Mouse (Mus musculus): ENCODE data around the gene Mecr. TPM values are rescaled to one million over a fixed set of nuclear protein-coding genes. Genes with fewer than 3 reads are reported as not detected.

Gene Mecr
- polyA plus RNA-seq, 1 experiment, result 31.8 TPM

DNA sequence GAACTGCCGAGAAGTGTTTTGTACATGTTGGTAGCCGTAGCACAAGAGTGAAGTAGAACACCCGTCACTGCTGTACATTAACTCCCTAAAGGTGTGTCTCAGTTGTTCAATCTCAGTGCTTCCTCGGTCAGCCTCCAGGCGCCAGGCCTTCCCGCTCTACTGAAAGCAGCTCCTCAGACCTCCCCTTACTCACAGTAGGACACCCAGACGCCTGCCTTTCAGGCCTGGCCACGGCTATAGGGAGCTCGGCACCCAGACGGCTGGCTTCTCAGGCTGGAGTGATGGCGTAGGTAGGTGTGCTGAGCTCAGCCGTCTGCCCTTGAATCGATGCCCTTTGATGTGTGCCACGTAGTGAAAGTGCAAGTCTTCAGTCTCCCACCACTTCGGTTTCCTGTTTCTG is 57.8 kb downstream of the Mecr start:
- TF ChIP-seq GATA1 (IDR thresholded peaks at IDR 0.05; ENCODE audit: low read length), result no peak

DNA sequence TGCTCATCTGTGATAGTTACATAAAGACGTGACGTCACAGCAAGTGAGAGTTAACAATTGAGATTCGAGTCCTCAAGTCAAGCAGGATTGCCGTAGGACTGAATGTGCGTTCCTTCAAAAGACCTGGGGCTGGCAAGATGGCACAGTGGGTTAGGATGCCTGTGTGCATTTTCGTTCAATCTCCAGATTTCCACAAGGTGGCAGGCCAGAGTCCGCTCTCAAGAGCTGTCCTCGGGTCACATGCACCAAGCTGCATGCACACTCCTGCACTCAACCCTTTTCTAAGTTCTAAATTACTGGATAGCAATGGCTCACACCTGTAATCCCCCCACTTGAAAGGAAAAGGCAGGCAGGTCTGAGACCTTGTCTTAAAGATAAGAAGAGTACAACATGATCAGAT is 61.2 kb downstream of the Mecr start:
- no peak for TF ChIP-seq GATA1 (IDR thresholded peaks at IDR 0.05; ENCODE audit: low read length)

GRCm38 (mm10) chr4:131906423-131906822 is 63.2 kb downstream of the Mecr start:
- TF ChIP-seq GATA1 (IDR thresholded peaks at IDR 0.05; ENCODE audit: low read length), result no peak

DNA sequence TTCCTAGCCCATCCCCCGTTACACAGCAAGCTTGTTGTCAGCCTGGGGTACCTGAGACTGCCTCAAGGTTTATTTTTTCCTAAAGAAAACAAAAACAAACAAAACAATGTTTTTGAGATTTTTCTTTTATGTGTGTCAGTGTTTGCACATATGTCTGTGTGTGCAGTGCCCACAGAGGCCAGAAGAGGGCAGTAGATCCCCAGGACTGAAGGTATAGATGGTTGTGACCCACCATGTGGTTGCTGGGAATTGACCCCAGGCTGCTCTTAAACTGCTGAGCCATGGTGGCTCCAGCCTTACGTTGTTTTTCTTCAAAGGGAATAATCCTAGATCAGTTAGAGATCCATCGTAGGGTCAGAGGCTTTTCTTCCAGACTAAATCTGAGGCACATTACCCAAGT is 64.6 kb downstream of the Mecr start:
- no peak for TF ChIP-seq GATA1 (IDR thresholded peaks at IDR 0.05; ENCODE audit: low read length)

DNA sequence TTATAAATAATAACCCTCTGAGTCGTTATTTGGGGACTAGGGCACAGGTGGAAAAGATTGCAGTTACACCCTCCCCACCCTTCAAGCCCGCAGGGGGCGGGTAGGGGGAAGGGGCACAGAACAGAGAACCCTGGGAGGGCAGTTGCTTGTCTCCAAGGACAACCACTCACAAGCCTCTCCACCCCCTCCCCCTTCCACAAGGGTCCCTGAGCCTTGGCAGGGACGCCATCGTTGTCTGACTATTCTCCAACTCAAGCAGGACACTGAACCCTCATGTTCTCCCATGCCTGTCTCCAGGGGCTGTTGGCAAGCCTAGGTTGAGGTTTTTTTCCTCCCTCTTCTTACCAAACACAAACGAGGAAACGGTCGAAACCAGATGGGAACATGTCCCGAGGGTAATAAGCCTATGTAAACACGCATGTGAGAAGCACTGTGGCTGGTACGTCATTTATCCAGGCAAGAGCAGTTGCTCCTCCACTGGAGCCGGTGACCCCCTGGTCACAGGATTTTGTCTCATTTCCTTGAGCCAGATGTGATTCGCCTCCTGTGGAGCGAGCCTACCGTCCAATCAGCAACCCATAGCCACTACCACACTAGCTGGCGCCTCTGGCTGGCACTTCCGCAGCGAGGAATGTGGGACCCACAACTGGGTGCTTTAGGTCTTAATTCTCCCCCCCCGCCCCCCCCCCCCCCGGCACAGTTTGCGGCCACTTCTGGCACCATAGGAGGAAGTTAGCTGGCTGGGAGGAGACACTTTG is 67.1 kb downstream of the Mecr start:
- TF ChIP-seq GATA1 (IDR thresholded peaks at IDR 0.05; ENCODE audit: low read length), result no peak

DNA sequence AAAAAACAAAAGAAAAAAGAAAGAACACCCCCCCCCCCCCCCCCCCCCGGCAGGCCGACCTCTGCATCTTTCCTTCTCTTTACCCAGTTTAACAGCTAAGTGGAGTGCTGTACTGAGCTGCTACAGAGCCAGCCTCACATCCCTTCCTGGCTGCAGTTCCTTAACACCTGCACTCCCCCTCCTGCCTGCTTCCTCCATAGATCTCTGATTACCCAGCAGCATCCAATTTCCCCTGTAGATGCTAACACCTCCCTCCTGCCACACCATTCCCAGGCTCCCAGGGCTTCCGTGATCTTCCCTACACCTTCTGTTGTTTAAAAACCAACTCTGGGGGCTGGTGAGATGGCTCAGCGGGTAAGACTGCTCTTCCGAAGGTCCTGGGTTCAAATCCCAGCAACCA is 68.3 kb downstream of the Mecr start:
- no peak for TF ChIP-seq GATA1 (IDR thresholded peaks at IDR 0.05; ENCODE audit: low read length)

GRCm38 (mm10) chr4:131913526-131913925 is 70.3 kb downstream of the Mecr start:
- no peak for TF ChIP-seq GATA1 (IDR thresholded peaks at IDR 0.05; ENCODE audit: low read length)

GRCm38 (mm10) chr4:131914046-131914643 is 70.9 kb downstream of the Mecr start:
- no peak for TF ChIP-seq GATA1 (IDR thresholded peaks at IDR 0.05; ENCODE audit: low read length)

DNA sequence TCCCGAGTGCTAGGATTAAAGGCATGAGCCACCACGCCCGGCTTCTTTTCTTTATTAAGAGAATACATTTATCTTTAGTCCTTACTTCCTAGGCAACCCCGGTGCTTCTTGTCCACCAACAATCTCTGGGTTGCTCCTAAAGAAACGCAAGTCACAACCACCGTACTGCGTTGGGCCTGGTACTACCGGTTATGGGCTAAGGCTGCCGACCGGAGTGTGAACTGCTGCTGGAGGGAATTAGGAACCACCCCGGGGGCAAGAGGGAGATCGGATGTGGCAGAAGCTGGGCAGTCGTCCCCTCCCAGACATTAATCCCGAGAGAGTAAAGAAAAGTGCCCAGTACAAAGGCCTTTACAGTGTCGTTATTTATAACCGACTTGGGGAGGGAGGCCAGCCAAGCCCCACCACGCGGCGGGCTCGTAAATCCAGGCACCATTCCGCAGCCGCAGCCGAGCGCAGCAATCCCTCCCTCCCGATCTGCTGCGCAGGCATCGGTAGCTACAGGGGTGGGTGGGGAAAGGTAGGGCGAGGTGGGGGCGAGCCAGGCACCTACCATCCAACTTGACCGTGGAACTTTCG is 71.7 kb downstream of the Mecr start:
- TF ChIP-seq GATA1 (IDR thresholded peaks at IDR 0.05; ENCODE audit: low read length), result no peak

DNA sequence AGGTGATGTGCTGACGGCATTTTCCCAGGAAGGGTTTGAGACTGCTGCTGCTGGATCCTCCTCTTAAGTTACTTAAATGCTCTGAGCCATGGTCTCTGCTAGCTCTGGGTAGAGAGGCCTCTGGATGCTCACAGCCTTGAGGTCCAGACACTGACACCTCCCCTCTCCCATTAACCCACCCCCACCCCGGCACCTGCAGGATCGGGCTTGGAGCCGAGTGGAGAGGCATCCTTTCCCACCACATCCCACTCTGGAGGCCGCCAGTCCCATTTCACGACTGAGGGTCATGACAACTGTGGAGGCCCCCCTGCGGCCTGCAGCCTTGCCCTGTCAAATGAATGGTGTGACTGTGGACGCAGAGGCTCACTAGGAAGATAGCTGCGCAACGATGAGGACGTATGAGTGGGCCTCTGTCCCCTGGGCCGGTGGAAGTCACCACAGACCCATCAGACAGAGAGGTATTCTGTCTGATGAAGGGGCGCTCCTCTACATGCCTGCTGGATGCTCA is 72.6 kb downstream of the Mecr start:
- no peak for TF ChIP-seq GATA1 (IDR thresholded peaks at IDR 0.05; ENCODE audit: low read length)

GRCm38 (mm10) chr4:131916425-131916824 is 73.2 kb downstream of the Mecr start:
- TF ChIP-seq GATA1 (IDR thresholded peaks at IDR 0.05; ENCODE audit: low read length), result no peak

GRCm38 (mm10) chr4:131917010-131917555 is 73.8 kb downstream of the Mecr start:
- no peak for TF ChIP-seq GATA1 (IDR thresholded peaks at IDR 0.05; ENCODE audit: low read length)

Other genes with a start within 250 kb of the Mecr start
- 20.1 and 20.9 TPM in 2 replicates for gene Ptpru, start 5.2 kb upstream of the Mecr start, polyA plus RNA-seq (2012)
- 216 and 225 TPM in 2 replicates for gene Srsf4, start 30.1 kb downstream of the Mecr start, polyA plus RNA-seq (2012)
- not detected in 2 replicates for gene Tmem200b, start 78.3 kb downstream of the Mecr start, polyA plus RNA-seq (2012)
- gene Gm10300, start 231.2 kb downstream of the Mecr start, polyA plus RNA-seq (2012), result 0.23 and 0.29 TPM in 2 replicates
- gene Epb41, start 231.9 kb downstream of the Mecr start, polyA plus RNA-seq (2012), result 104 and 111 TPM in 2 replicates